Mouse (Mus musculus) lung, embryonic 15.5 days (tissue): ENCODE data around the gene Nedd4. TPM values are rescaled to one million over a fixed set of nuclear protein-coding genes. Genes with fewer than 3 reads are reported as not detected.

Experiments
- ATAC-seq: fragments of 200-750 bp; cut with Nextera tagmentation; 2 replicates; pipeline ENCODE4 v1.8.0; 2017; ENCODE audit warnings: moderate number of reproducible peaks, borderline replicate concordance; ENCODE audit not compliant: low FRiP score, low TSS enrichment; ENCODE audit errors: extremely low read depth
- H3K27ac ChIP-seq: fragments of 300-500 bp; sonication (generic); 2 replicates; pipeline ENCODE4 v1.5.1; 2015; ENCODE audit warnings: moderate library complexity, mild to moderate bottlenecking, inconsistent platforms
- H3K27me3 ChIP-seq: fragments of 300-500 bp; sonication (generic); 2 replicates; pipeline ENCODE4 v1.6.1; 2015; ENCODE audit warnings: inconsistent platforms
- H3K36me3 ChIP-seq: fragments of 300-500 bp; sonication (generic); 2 replicates; pipeline ENCODE4 v1.6.1; 2015; ENCODE audit warnings: inconsistent platforms
- H3K4me1 ChIP-seq: fragments of 300-500 bp; sonication (generic); 2 replicates; pipeline ENCODE4 v1.6.1; 2015; ENCODE audit warnings: inconsistent platforms
- H3K4me2 ChIP-seq: fragments of 300-500 bp; sonication (generic); 2 replicates; pipeline ENCODE4 v1.6.1; 2015; ENCODE audit warnings: inconsistent platforms, mild to moderate bottlenecking, moderate library complexity
- H3K4me3 ChIP-seq: fragments of 300-500 bp; sonication (generic); 2 replicates; pipeline ENCODE4 v1.5.1; 2015; ENCODE audit warnings: mild to moderate bottlenecking, inconsistent platforms
- H3K9ac ChIP-seq: fragments of 300-500 bp; sonication (generic); 2 replicates; pipeline ENCODE4 v1.6.1; 2015; ENCODE audit warnings: inconsistent platforms
- H3K9me3 ChIP-seq: fragments of 300-500 bp; sonication (generic); 2 replicates; pipeline ENCODE4 v1.6.1; 2016; ENCODE audit warnings: inconsistent platforms
- WGBS: fragments of 180-500 bp; shearing (Covaris S2); methylation state at CpG from one replicate; pipeline ENCODE4 v1.1.7; 2015; 5-methylcytosine and 5-hydroxymethylcytosine counted together
- polyA plus RNA-seq: library from polyadenylated mRNA; unstranded; fragments of >200 nt; fragmentation: Nextera tagmentation; extraction: Ambion mirVana; gene quantifications from 2 replicates; pipeline ENCODE4 v1.2.1, GENCODE M21; 2015

Gene Nedd4
- polyA plus RNA-seq, 1 experiment from 2014 or later, result 677 TPM

- Histone ChIP-seq H3K4me1 (0 out of 2 replicates have a peak, but pooled peaks cover 5% of the 10 kb centered on the region), H3K9me3 (no peaks in the 10 kb centered on the region), H3K36me3 (peaks cover 92% of the 10 kb centered on the region), H3K4me2 (no peak overlapping the region), H3K9ac (no peak overlapping the region), H3K27ac (no peak overlapping the region), H3K27me3 (no peaks in the 10 kb centered on the region), H3K4me3 (no peak overlapping the region)
- ATAC-seq, result peak; percentile 39; the same call in 1 of the 2 replicates
- 58% methylated on average over 4 of the region's 4 CpGs for WGBS
These were observed 24.4 kb downstream of the Nedd4 start for GRCm38 (mm10) chr9:72686506-72686905.

GRCm38 (mm10) chr9:72689522-72689921 is 27.4 kb downstream of the Nedd4 start:
- H3K4me2 ChIP-seq, result no peak overlapping the region
- peaks cover 92% of the 10 kb centered on the region for H3K36me3 ChIP-seq
- WGBS, result 70% methylated on average over 5 of the region's 5 CpGs
- H3K27ac ChIP-seq, result no peak overlapping the region
- no peak for ATAC-seq
- no peaks in the 10 kb centered on the region for H3K27me3 ChIP-seq
- no peak overlapping the region for H3K4me3 ChIP-seq
- no peaks in the 10 kb centered on the region for H3K9me3 ChIP-seq
- H3K4me1 ChIP-seq, result peaks cover 6% of the 10 kb centered on the region; the same call in 1 of the 2 replicates
- H3K9ac ChIP-seq, result no peak overlapping the region

GRCm38 (mm10) chr9:72690811-72691210 is 28.7 kb downstream of the Nedd4 start:
- no peak for ATAC-seq
- Histone ChIP-seq H3K4me2 (no peak overlapping the region), H3K36me3 (peaks cover 85% of the 10 kb centered on the region), H3K27me3 (no peaks in the 10 kb centered on the region), H3K4me1 (peaks cover 11% of the 10 kb centered on the region), H3K27ac (no peak overlapping the region), H3K4me3 (no peak overlapping the region), H3K9ac (no peak overlapping the region), H3K9me3 (no peaks in the 10 kb centered on the region)
- WGBS, result 60% methylated on average over 1 of the region's 1 CpGs

DNA sequence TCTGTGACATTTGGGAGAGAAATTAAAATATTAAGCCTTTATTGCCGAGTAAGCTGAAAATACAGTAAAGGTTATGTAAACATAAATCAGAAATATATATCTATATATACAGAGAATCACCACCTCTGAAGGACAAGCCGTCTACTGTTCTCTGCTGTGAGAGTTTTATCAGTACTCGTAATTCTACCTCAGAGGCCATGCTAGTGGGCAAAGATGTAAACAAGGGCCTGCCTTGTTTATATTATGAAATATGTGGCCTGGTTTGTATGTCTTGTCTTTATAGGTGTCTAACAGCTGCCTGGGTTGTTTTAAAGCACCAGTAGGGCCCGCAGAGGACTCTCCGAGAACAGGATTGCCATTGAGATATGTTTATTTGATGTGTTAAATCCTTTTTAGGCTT is 29.8 kb downstream of the Nedd4 start:
- Histone ChIP-seq H3K9ac (no peak overlapping the region), H3K27ac (no peak overlapping the region), H3K27me3 (no peaks in the 10 kb centered on the region), H3K9me3 (no peaks in the 10 kb centered on the region), H3K36me3 (peaks cover 79% of the 10 kb centered on the region), H3K4me2 (no peak overlapping the region), H3K4me3 (no peak overlapping the region), H3K4me1 (peaks cover 11% of the 10 kb centered on the region)
- no peak for ATAC-seq
- WGBS, result 54% methylated on average over 5 of the region's 5 CpGs

DNA sequence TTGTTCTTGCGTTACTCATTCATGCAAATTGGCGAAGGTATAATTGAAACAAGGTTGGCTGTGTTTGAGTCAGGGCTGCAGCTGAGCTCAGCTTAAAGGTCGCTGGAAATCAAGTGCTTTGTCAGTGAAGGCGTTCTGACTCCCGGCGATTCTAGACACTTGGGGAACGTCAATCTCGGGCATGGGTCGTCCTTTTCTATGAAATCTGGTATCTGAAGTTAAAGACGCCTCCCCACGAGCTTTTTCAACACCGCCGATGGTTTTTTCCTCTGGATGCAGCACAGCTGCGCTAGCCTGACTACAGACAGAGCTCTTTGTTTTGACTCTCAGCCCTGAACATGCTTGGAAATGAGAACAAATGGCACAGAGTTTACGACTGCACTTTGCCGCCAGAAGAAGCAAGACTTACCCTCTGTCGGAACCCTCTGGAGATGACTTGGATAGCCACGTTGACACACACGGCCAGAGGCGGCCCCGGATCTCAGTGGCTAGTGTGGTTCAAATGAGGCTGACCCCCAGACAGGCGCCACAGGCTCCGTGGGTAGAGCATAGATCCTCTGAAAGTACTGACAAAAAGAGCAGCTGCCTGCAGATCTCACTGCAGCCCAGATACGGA is 31.0 kb downstream of the Nedd4 start:
- no peak for ATAC-seq
- no peaks in the 10 kb centered on the region for H3K9me3 ChIP-seq
- H3K4me3 ChIP-seq, result no peak overlapping the region
- no peak overlapping the region for H3K27ac ChIP-seq
- peaks cover 74% of the 10 kb centered on the region for H3K36me3 ChIP-seq
- H3K4me2 ChIP-seq, result no peak overlapping the region
- 68% methylated on average over 24 of the region's 24 CpGs for WGBS
- H3K4me1 ChIP-seq, result peaks cover 16% of the 10 kb centered on the region
- H3K9ac ChIP-seq, result no peak overlapping the region
- no peaks in the 10 kb centered on the region for H3K27me3 ChIP-seq

DNA sequence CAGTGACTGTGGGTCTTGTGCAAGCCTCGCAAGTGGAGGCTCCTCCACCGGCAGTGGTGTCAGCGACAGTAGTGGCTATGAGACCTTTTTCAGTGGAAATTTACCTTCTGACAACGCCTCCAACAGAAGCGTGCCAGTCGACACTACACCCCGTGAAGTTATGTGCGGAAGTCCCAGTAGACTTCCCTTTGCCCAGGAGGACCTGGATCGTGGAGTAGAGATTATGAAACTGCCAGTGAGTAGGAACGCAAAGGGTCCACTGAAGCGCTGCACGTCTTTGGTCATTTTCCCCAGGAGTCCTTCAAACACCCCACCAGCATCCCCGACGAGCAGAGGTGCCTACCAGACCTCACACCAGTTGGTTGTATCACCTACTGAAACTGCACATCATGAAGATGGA is 31.7 kb downstream of the Nedd4 start:
- H3K9ac ChIP-seq, result no peak overlapping the region
- no peaks in the 10 kb centered on the region for H3K9me3 ChIP-seq
- no peak overlapping the region for H3K4me2 ChIP-seq
- H3K27me3 ChIP-seq, result no peaks in the 10 kb centered on the region
- no peak for ATAC-seq
- peaks cover 74% of the 10 kb centered on the region for H3K36me3 ChIP-seq
- H3K27ac ChIP-seq, result no peak overlapping the region
- peaks cover 22% of the 10 kb centered on the region for H3K4me1 ChIP-seq
- 80% methylated on average over 14 of the region's 14 CpGs for WGBS
- H3K4me3 ChIP-seq, result no peak overlapping the region

DNA sequence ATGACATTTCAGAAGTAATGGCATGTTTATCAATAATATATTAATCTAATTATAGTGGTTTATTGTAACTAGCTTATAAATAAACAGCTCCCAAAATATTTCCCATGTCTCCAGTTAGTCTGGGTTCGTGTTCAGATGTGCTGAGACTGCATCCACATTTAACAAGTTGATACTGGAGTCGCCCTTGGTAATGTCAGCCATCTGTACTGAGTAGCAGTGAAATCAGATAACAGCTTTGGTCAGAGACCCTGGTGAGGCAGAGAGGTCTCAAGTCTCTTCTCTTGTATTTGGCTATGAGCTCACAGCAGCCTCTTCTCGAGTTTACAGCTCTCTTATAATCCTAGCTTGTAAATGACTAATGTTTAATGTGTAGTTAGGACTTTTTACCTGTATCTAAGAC is 34.4 kb downstream of the Nedd4 start:
- Histone ChIP-seq H3K27me3 (no peaks in the 10 kb centered on the region), H3K4me3 (no peak overlapping the region), H3K9me3 (no peaks in the 10 kb centered on the region), H3K27ac (no peak overlapping the region), H3K36me3 (peaks cover 75% of the 10 kb centered on the region), H3K9ac (no peak overlapping the region), H3K4me1 (peaks cover 31% of the 10 kb centered on the region), H3K4me2 (no peak overlapping the region)
- no peak for ATAC-seq
- WGBS, result 52% methylated on average over 3 of the region's 3 CpGs

DNA sequence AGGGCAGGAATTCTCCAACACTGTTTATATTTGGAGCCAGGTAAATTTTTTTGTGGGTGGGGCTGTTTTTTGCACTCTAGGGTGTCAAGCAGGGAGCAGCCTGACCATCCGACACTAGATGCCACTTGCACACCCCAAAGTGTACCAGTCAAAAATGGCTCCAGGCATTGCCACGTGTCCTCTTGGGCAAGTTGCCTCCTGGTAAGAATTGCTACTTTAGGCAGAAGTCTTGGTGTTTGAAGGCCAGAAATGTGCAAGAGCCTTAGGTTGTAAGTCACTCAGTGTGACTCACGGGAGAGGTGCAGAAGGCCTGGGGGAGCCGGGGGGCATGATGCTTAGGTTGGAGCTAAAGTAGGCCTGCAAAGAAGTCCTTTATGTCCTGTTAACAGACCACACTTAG is 35.6 kb downstream of the Nedd4 start:
- peaks cover 31% of the 10 kb centered on the region for H3K4me1 ChIP-seq
- peaks cover 77% of the 10 kb centered on the region for H3K36me3 ChIP-seq
- no peak overlapping the region for H3K9ac ChIP-seq
- no peak overlapping the region for H3K4me3 ChIP-seq
- no peaks in the 10 kb centered on the region for H3K27me3 ChIP-seq
- no peak overlapping the region for H3K4me2 ChIP-seq
- 86% methylated on average over 4 of the region's 4 CpGs for WGBS
- ATAC-seq, result no peak
- H3K27ac ChIP-seq, result no peak overlapping the region
- H3K9me3 ChIP-seq, result no peaks in the 10 kb centered on the region

- Histone ChIP-seq H3K27me3 (no peaks in the 10 kb centered on the region), H3K4me2 (no peak overlapping the region), H3K9me3 (no peaks in the 10 kb centered on the region), H3K4me1 (peaks cover 27% of the 10 kb centered on the region), H3K27ac (no peak overlapping the region), H3K4me3 (no peak overlapping the region), H3K9ac (no peak overlapping the region), H3K36me3 (peaks cover 73% of the 10 kb centered on the region)
- ATAC-seq, result no peak
- 48% methylated on average over 3 of the region's 3 CpGs for WGBS
These were observed 37.6 kb downstream of the Nedd4 start for GRCm38 (mm10) chr9:72699702-72700101.

GRCm38 (mm10) chr9:72701441-72701840 is 39.3 kb downstream of the Nedd4 start:
- no peaks in the 10 kb centered on the region for H3K9me3 ChIP-seq
- no peak overlapping the region for H3K27ac ChIP-seq
- H3K4me3 ChIP-seq, result no peak overlapping the region
- no peak for ATAC-seq
- H3K4me1 ChIP-seq, result peaks cover 24% of the 10 kb centered on the region; the same call in 1 of the 2 replicates
- peaks cover 85% of the 10 kb centered on the region for H3K36me3 ChIP-seq
- H3K9ac ChIP-seq, result no peak overlapping the region
- H3K27me3 ChIP-seq, result no peaks in the 10 kb centered on the region
- no peak overlapping the region for H3K4me2 ChIP-seq
- 47% methylated on average over 8 of the region's 8 CpGs for WGBS

- 29% methylated on average over 2 of the region's 2 CpGs for WGBS
- H3K27me3 ChIP-seq, result no peaks in the 10 kb centered on the region
- no peaks in the 10 kb centered on the region for H3K9me3 ChIP-seq
- no peak overlapping the region for H3K4me3 ChIP-seq
- no peak overlapping the region for H3K9ac ChIP-seq
- no peak overlapping the region for H3K27ac ChIP-seq
- H3K4me2 ChIP-seq, result no peak overlapping the region
- H3K4me1 ChIP-seq, result peaks cover 24% of the 10 kb centered on the region; the same call in 1 of the 2 replicates
- peaks cover 88% of the 10 kb centered on the region for H3K36me3 ChIP-seq
- no peak for ATAC-seq
These were observed 39.9 kb downstream of the Nedd4 start for GRCm38 (mm10) chr9:72702075-72702474.

- no peak for ATAC-seq
- no peak overlapping the region for H3K27ac ChIP-seq
- no peaks in the 10 kb centered on the region for H3K27me3 ChIP-seq
- no peaks in the 10 kb centered on the region for H3K9me3 ChIP-seq
- H3K4me3 ChIP-seq, result no peak overlapping the region
- no peak overlapping the region for H3K4me2 ChIP-seq
- H3K4me1 ChIP-seq, result peaks cover 19% of the 10 kb centered on the region; the same call in 1 of the 2 replicates
- 83% methylated on average over 4 of the region's 4 CpGs for WGBS
- H3K9ac ChIP-seq, result no peak overlapping the region
- H3K36me3 ChIP-seq, result peaks cover 90% of the 10 kb centered on the region
These were observed 41.0 kb downstream of the Nedd4 start for GRCm38 (mm10) chr9:72703142-72703541.

DNA sequence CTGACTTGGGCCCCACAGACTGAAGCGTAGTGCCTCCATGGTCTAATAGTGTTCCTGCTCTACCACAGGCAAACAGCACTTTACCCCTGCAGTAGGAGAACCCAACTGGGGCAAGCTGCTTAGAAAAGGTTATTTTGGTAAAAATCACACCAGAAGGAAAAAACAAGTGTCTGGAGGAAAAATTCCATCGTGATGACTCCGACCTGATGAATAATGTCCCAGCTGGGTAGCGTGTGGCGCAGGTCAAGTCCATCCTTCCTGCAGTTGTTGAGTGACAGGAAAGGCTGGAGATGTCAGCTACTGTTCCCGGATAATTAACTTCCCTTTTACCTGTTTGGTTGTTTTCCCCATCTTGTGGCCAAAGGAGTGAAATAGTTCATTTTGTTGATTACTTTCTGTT is 41.6 kb downstream of the Nedd4 start:
- Histone ChIP-seq H3K27ac (no peak overlapping the region), H3K9me3 (no peaks in the 10 kb centered on the region), H3K36me3 (peaks cover 88% of the 10 kb centered on the region), H3K4me3 (no peak overlapping the region), H3K9ac (no peak overlapping the region), H3K4me1 (peaks cover 13% of the 10 kb centered on the region; the same call in 1 of the 2 replicates), H3K27me3 (no peaks in the 10 kb centered on the region), H3K4me2 (no peak overlapping the region)
- no peak for ATAC-seq
- WGBS, result 64% methylated on average over 6 of the region's 6 CpGs
